Mouse (Mus musculus) liver, embryonic 16.5 days (tissue): ENCODE data around the gene Smpd2. TPM values are rescaled to one million over a fixed set of nuclear protein-coding genes. Genes with fewer than 3 reads are reported as not detected.

Experiments used
- ATAC-seq: fragments of 200-750 bp; cut with Nextera tagmentation; 2 replicates; pipeline ENCODE4 v1.8.0; 2017; ENCODE audit warnings: low read depth, mild to moderate bottlenecking, moderate number of reproducible peaks, moderate library complexity
- H3K27ac ChIP-seq: fragments of 300-500 bp; sonication (generic); 2 replicates; pipeline ENCODE4 v1.5.1; 2014; ENCODE audit warnings: mild to moderate bottlenecking, low read length
- H3K27me3 ChIP-seq: fragments of 300-500 bp; sonication (generic); 2 replicates; pipeline ENCODE4 v1.6.1; 2014; ENCODE audit warnings: low read depth, low read length, mixed read lengths; ENCODE audit not compliant: control insufficient read depth, insufficient read depth
- H3K36me3 ChIP-seq: fragments of 300-500 bp; sonication (generic); 2 replicates; pipeline ENCODE4 v1.6.1; 2014; ENCODE audit warnings: mild to moderate bottlenecking; ENCODE audit not compliant: control insufficient read depth, insufficient read depth
- H3K4me1 ChIP-seq: fragments of 300-500 bp; sonication (generic); 2 replicates; pipeline ENCODE4 v1.6.1; 2014; ENCODE audit warnings: low read depth, low read length, mixed read lengths; ENCODE audit not compliant: control insufficient read depth
- H3K4me2 ChIP-seq: fragments of 300-500 bp; sonication (generic); 2 replicates; pipeline ENCODE4 v1.6.1; 2014; ENCODE audit warnings: low read depth, low read length, mixed read lengths
- H3K4me3 ChIP-seq: fragments of 300-500 bp; sonication (generic); 2 replicates; pipeline ENCODE4 v1.5.1; 2014; ENCODE audit warnings: low read depth, mild to moderate bottlenecking, low read length
- H3K9ac ChIP-seq: fragments of 300-500 bp; sonication (generic); 2 replicates; pipeline ENCODE4 v1.6.1; 2014; ENCODE audit warnings: low read depth, low read length
- H3K9me3 ChIP-seq: fragments of 300-500 bp; sonication (generic); replicated peaks from 2 replicates; pipeline ENCODE4 v1.6.1; 2016; ENCODE audit warnings: low read length; ENCODE audit not compliant: control insufficient read depth
- WGBS: fragments of 180-500 bp; shearing (Covaris S2); extraction: QIAGEN DNeasy Blood & Tissue Kit; methylation state at CpG from one replicate; pipeline ENCODE4 v1.1.7; 2014; ENCODE audit not compliant: insufficient replicate concordance; 5-methylcytosine and 5-hydroxymethylcytosine counted together
- polyA plus RNA-seq: library from polyadenylated mRNA; unstranded; fragments of >200 nt; fragmentation: Nextera tagmentation; extraction: Ambion mirVana; gene quantifications from 2 replicates; pipeline ENCODE4 v1.2.1, GENCODE M21; 2015

The Smpd2 gene
- polyA plus RNA-seq, 1 experiment from 2014 or later, result 14.6 TPM

- no peak for ATAC-seq
- Histone ChIP-seq H3K4me1 (no peaks in the 10 kb centered on the region), H3K9me3 (no peaks in the 10 kb centered on the region), H3K27ac (no peak overlapping the region), H3K4me3 (no peak overlapping the region), H3K27me3 (no peaks in the 10 kb centered on the region), H3K9ac (no peak overlapping the region), H3K4me2 (no peak overlapping the region), H3K36me3 (no peaks in the 10 kb centered on the region)
- 57% methylated on average over 4 of the region's 4 CpGs for WGBS
Observed at GRCm38 (mm10) chr10:41500941-41501340, 10.8 kb upstream of the Smpd2 start.

- Histone ChIP-seq H3K9me3 (no peaks in the 10 kb centered on the region), H3K4me1 (peaks cover 8% of the 10 kb centered on the region), H3K4me2 (no peak overlapping the region), H3K4me3 (no peak overlapping the region), H3K9ac (no peak overlapping the region), H3K36me3 (no peaks in the 10 kb centered on the region; the same call in 1 of the 2 replicates), H3K27ac (no peak overlapping the region), H3K27me3 (peaks cover 7% of the 10 kb centered on the region)
- WGBS, result 22% methylated on average over 4 of the region's 4 CpGs
- no peak for ATAC-seq
Observed at GRCm38 (mm10) chr10:41491111-41491510, 942 bp upstream of the Smpd2 start.

- Histone ChIP-seq H3K9ac (peak overlapping the region; percentile 57), H3K36me3 (peaks cover 3% of the 10 kb centered on the region), H3K4me3 (peak overlapping the region; percentile 69), H3K9me3 (no peaks in the 10 kb centered on the region), H3K4me2 (peak overlapping the region; percentile 99), H3K27me3 (peaks cover 7% of the 10 kb centered on the region), H3K4me1 (peaks cover 8% of the 10 kb centered on the region), H3K27ac (no peak overlapping the region)
- ATAC-seq, result no peak
- WGBS, result under 1% methylated on average over 29 of the region's 29 CpGs
Observed at GRCm38 (mm10) chr10:41490518-41490873, 327 bp upstream of the Smpd2 start.

GRCm38 (mm10) chr10:41489294-41489693, 875 bp downstream of the Smpd2 start:
- peak overlapping the region; percentile 65; the same call in 1 of the 2 replicates for H3K9ac ChIP-seq
- H3K4me3 ChIP-seq, result peak overlapping the region; percentile 69
- H3K4me1 ChIP-seq, result peaks cover 8% of the 10 kb centered on the region
- H3K4me2 ChIP-seq, result peak overlapping the region; percentile 99
- no peak overlapping the region for H3K27ac ChIP-seq
- peaks cover 3% of the 10 kb centered on the region for H3K36me3 ChIP-seq
- H3K9me3 ChIP-seq, result no peaks in the 10 kb centered on the region
- ATAC-seq, result peak; percentile 42; the same call in 1 of the 2 replicates
- WGBS, result 50% methylated on average over 8 of the region's 8 CpGs
- peaks cover 7% of the 10 kb centered on the region for H3K27me3 ChIP-seq

- Histone ChIP-seq H3K9ac (no peak overlapping the region), H3K4me1 (peaks cover 8% of the 10 kb centered on the region), H3K36me3 (peaks cover 3% of the 10 kb centered on the region), H3K9me3 (no peaks in the 10 kb centered on the region), H3K4me2 (peak overlapping the region; percentile 99), H3K27me3 (peaks cover 7% of the 10 kb centered on the region), H3K27ac (no peak overlapping the region), H3K4me3 (peak overlapping the region; percentile 69)
- no peak for ATAC-seq
- 26% methylated on average over 7 of the region's 7 CpGs for WGBS
Observed at GRCm38 (mm10) chr10:41488877-41489276, 1.3 kb downstream of the Smpd2 start.

GRCm38 (mm10) chr10:41486506-41487170, 3.5 kb downstream of the Smpd2 start:
- H3K9ac ChIP-seq, result no peak overlapping the region
- no peaks in the 10 kb centered on the region for H3K9me3 ChIP-seq
- no peak for ATAC-seq
- peaks cover 3% of the 10 kb centered on the region for H3K36me3 ChIP-seq
- no peak overlapping the region for H3K4me3 ChIP-seq
- no peak overlapping the region for H3K27ac ChIP-seq
- H3K27me3 ChIP-seq, result peaks cover 7% of the 10 kb centered on the region
- 78% methylated on average over 14 of the region's 14 CpGs for WGBS
- peaks cover 8% of the 10 kb centered on the region for H3K4me1 ChIP-seq
- no peak overlapping the region for H3K4me2 ChIP-seq

- Histone ChIP-seq H3K27ac (no peak overlapping the region), H3K4me1 (peaks cover 11% of the 10 kb centered on the region), H3K27me3 (peaks cover 4% of the 10 kb centered on the region), H3K36me3 (peaks cover 3% of the 10 kb centered on the region), H3K4me3 (no peak overlapping the region), H3K9ac (no peak overlapping the region), H3K9me3 (no peaks in the 10 kb centered on the region), H3K4me2 (no peak overlapping the region)
- 77% methylated on average over 16 of the region's 16 CpGs for WGBS
- no peak for ATAC-seq
Observed at GRCm38 (mm10) chr10:41485778-41486177, 4.4 kb downstream of the Smpd2 start.

GRCm38 (mm10) chr10:41482446-41482845, 7.7 kb downstream of the Smpd2 start:
- Histone ChIP-seq H3K9me3 (no peaks in the 10 kb centered on the region), H3K36me3 (peaks cover 3% of the 10 kb centered on the region), H3K9ac (no peak overlapping the region), H3K4me1 (peaks cover 8% of the 10 kb centered on the region), H3K4me3 (no peak overlapping the region), H3K27me3 (no peaks in the 10 kb centered on the region), H3K4me2 (no peak overlapping the region), H3K27ac (no peak overlapping the region)
- 74% methylated on average over 7 of the region's 7 CpGs for WGBS
- no peak for ATAC-seq

GRCm38 (mm10) chr10:41480938-41481880, 9.0 kb downstream of the Smpd2 start:
- ATAC-seq, result peak; percentile 35
- peaks cover 7% of the 10 kb centered on the region for H3K27me3 ChIP-seq
- no peak overlapping the region for H3K4me3 ChIP-seq
- H3K36me3 ChIP-seq, result peaks cover 3% of the 10 kb centered on the region; the same call in 1 of the 2 replicates
- no peaks in the 10 kb centered on the region for H3K9me3 ChIP-seq
- no peak overlapping the region for H3K9ac ChIP-seq
- no peak overlapping the region; the same call in 1 of the 2 replicates for H3K4me2 ChIP-seq
- no peak overlapping the region for H3K27ac ChIP-seq
- H3K4me1 ChIP-seq, result peaks cover 20% of the 10 kb centered on the region
- WGBS, result 47% methylated on average over 33 of the region's 33 CpGs
